Mouse (Mus musculus) stomach, embryonic 16.5 days (tissue): ENCODE measurements at regions not wholly inside any gene's neighbourhood (a gene's known extent, or its start where the extent isn't known, plus 50 kb on each side); places are given as distances from the start of the nearest gene placed in this dataset.

Experiments used
- ATAC-seq: fragments of 200-750 bp; cut with Nextera tagmentation; 2 replicates; pipeline ENCODE4 v1.8.0; 2017; ENCODE audit warnings: moderate number of reproducible peaks, moderate TSS enrichment; ENCODE audit not compliant: insufficient read depth, low FRiP score
- H3K27ac ChIP-seq: fragments of 300-500 bp; sonication (generic); 2 replicates; pipeline ENCODE4 v1.5.1; 2014; ENCODE audit warnings: low read length
- H3K27me3 ChIP-seq: fragments of 300-500 bp; sonication (generic); 2 replicates; pipeline ENCODE4 v1.6.1; 2014; ENCODE audit warnings: low read length, control low read depth, mixed read lengths; ENCODE audit not compliant: control insufficient read depth, insufficient read depth
- H3K36me3 ChIP-seq: fragments of 300-500 bp; sonication (generic); 2 replicates; pipeline ENCODE4 v1.6.1; 2014; ENCODE audit warnings: low read length; ENCODE audit not compliant: control insufficient read depth, insufficient read depth
- H3K4me1 ChIP-seq: fragments of 300-500 bp; sonication (generic); 2 replicates; pipeline ENCODE4 v1.6.1; 2014; ENCODE audit warnings: low read length, control low read depth, mixed read lengths; ENCODE audit not compliant: control insufficient read depth, insufficient read depth
- H3K4me2 ChIP-seq: fragments of 300-500 bp; sonication (generic); 2 replicates; pipeline ENCODE4 v1.6.1; 2014; ENCODE audit warnings: low read depth, low read length, mixed read lengths
- H3K4me3 ChIP-seq: fragments of 300-500 bp; sonication (generic); replicated peaks from 2 replicates; pipeline ENCODE4 v1.5.1; 2014; ENCODE audit warnings: mild to moderate bottlenecking, low read length
- H3K9ac ChIP-seq: fragments of 300-500 bp; sonication (generic); 2 replicates; pipeline ENCODE4 v1.6.1; 2014; ENCODE audit warnings: low read length
- H3K9me3 ChIP-seq: fragments of 300-500 bp; sonication (generic); replicated peaks from 2 replicates; pipeline ENCODE4 v1.6.1; 2016; ENCODE audit warnings: low read length, control low read depth; ENCODE audit not compliant: control insufficient read depth
- WGBS: fragments of 180-500 bp; shearing (Covaris S2); extraction: QIAGEN DNeasy Blood & Tissue Kit; methylation state at CpG from one replicate; pipeline ENCODE4 v1.1.7; 2014; 5-methylcytosine and 5-hydroxymethylcytosine counted together

DNA sequence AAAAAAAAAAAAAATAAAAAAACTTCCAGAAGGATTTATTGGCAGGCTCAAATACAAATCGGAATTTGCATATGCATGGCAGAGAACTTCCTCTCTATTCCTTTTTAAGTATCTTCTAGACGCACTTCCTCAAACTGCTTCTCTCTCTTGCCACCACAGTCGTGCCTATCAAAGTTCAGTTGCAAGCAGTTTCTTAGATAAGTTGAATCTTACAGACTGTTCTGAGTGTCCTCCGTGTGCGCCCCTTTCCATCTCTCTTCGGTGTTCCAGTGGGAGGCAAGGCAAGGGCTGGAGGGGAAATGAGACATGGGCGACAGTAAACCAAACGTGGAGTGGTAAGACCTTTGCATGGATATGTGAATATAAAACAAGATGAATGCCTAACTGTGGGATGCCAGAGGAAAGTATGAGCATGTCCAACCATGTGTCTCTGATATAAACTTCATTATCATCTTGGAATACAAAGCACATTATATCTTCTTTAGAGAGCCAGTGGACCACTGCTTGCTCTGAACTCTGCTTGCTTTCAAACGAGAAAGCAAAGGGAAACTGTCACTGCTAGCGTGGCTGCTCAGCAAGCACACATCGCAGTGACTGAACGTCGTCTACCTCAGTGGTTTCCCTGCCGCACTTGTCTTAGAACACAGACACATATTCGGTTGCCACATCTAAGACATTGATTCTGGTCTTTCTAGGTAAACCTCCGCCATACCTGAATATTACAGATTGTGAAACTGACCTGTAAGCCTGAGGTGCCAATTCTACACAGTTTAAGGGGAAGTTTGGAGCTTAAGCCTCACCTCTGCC is 81.5 kb upstream of the Hmcn1 start:
- Histone ChIP-seq H3K4me3 (no peak overlapping the region), H3K4me2 (peak overlapping the region; percentile 17; the same call in 1 of the 2 replicates), H3K27me3 (no peaks in the 10 kb centered on the region), H3K36me3 (no peaks in the 10 kb centered on the region), H3K27ac (no peak overlapping the region), H3K9ac (no peak overlapping the region), H3K4me1 (no peaks in the 10 kb centered on the region), H3K9me3 (no peaks in the 10 kb centered on the region)
- 84% methylated on average over 16 of the region's 16 CpGs for WGBS
- ATAC-seq: no peak

DNA sequence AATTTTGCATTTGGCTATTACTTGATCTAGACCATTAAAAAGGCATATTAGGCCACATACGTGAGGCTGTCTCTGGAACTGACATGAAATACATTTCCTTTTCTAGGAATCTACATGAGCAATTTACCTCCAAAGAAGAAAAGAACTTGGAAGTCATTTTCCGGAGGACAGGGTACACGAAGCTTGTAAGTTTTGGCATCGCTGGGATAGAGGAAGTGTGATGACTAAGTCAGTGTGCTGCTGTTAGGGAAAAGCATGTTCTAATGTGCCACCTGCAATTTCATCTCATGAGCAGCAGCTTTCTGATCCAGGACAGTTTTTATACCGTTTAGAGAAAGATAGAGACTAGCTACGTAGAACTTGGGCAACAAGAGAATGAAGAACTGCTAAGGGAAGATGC is 82.3 kb upstream of the Hmcn1 start:
- 84% methylated on average over 6 of the region's 6 CpGs for WGBS
- H3K4me1 ChIP-seq: no peaks in the 10 kb centered on the region; the same call in none of the 2 replicates
- no peaks in the 10 kb centered on the region for H3K36me3 ChIP-seq
- H3K4me2 ChIP-seq: no peak overlapping the region
- no peak overlapping the region for H3K27ac ChIP-seq
- H3K9me3 ChIP-seq: no peaks in the 10 kb centered on the region
- no peak overlapping the region for H3K4me3 ChIP-seq
- H3K27me3 ChIP-seq: no peaks in the 10 kb centered on the region
- no peak overlapping the region for H3K9ac ChIP-seq
- ATAC-seq: no peak

DNA sequence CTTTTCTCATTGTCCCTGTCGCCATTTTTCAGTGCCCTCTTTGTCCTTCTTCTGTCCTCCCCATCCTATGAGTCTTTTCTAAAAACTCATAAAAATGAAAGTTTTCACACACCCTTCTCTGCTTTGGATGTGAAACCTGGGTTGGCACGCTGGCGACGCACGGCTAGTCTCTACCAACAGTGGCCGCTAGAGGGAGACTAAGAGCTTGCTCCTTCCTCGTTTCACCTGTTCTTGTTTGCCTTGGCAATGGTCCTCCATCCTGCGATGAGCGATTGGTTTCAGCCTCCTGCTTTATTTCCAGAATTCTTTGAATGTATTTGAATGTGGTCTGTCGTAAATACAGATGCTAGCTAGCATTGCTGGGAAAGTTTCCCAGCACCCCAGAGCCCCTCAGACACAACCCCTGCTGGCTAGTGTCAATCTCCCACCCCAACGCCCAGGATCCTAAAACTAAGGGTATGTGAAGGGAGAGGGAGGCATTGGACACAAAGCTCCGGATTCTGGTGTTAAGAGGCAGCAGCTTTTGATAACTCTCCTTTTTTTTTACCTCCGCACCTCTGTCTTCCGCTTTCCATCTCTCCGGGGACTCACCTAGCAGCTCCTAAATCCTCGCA is 85.8 kb upstream of the Hmcn1 start:
- ATAC-seq: no peak
- Histone ChIP-seq H3K9ac (no peak overlapping the region), H3K27ac (no peak overlapping the region), H3K9me3 (no peaks in the 10 kb centered on the region), H3K4me2 (peak overlapping the region; percentile 9; the same call in 1 of the 2 replicates), H3K4me3 (no peak overlapping the region), H3K4me1 (no peaks in the 10 kb centered on the region; the same call in none of the 2 replicates), H3K27me3 (no peaks in the 10 kb centered on the region), H3K36me3 (no peaks in the 10 kb centered on the region)
- WGBS: 34% methylated on average over 16 of the region's 16 CpGs

DNA sequence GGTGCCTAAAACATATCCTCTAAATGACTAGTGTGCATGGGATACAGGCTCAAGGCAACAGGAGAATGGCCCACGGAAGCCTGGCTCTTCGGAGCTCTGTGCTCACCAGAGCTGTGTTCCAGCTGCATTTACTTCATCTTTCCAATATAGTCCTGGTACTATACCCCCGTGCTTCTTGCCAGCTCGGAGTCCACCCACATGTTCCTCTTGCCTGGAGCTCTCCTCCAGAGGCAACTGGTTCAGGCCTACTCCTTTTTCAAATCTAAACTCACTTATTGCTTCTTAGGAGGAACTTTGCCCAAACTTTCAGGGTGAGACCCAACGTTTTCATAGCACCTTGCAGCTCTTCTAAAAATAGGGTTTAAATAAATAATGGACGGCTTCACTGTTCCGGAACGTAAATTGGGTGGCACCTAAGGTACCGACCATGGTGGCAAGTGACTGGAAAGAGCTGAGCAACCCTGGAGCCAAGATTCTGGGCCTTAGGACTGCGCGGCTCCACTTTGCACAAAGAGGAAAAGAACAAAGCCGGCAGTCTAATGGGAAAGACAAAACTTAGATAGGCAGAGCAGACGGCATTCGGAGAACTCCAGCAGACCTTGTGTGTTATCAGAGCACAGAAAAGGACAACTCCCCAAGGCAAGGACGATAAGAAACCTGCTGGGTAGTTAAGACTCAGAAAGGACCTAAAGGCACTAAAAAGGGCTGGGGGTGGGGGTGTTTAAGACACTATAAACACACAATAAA is 86.6 kb upstream of the Hmcn1 start:
- Histone ChIP-seq H3K9ac (no peak overlapping the region), H3K4me2 (no peak overlapping the region; the same call in 1 of the 2 replicates), H3K4me1 (no peaks in the 10 kb centered on the region; the same call in none of the 2 replicates), H3K27me3 (no peaks in the 10 kb centered on the region), H3K36me3 (no peaks in the 10 kb centered on the region), H3K27ac (no peak overlapping the region), H3K4me3 (no peak overlapping the region), H3K9me3 (no peaks in the 10 kb centered on the region)
- peak; percentile 50 for ATAC-seq
- 69% methylated on average over 15 of the region's 15 CpGs for WGBS

DNA sequence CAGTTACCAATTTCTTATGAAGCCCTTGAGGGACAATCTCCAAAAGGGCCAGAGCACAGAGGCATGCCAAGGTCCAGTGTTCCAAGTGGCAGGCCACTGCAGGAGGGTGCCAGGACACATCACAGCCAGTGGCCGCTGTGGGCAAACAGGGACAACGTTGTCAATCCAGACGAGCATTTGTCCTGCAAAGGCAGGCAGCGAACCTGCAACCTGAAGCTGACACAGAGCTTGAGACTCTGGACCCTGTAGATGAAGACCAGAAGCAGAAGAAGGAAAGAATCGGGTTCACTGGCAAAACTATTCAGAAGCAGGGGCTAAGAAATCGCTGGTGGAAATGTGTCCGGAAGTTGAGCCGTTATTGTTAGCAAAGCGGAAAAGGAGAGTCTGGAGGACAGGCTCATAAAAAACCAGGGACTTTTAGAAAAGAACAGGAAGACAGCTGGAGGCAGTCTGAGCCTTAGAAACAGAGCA is 87.3 kb upstream of the Hmcn1 start:
- Histone ChIP-seq H3K27ac (no peak overlapping the region), H3K9ac (no peak overlapping the region)

DNA sequence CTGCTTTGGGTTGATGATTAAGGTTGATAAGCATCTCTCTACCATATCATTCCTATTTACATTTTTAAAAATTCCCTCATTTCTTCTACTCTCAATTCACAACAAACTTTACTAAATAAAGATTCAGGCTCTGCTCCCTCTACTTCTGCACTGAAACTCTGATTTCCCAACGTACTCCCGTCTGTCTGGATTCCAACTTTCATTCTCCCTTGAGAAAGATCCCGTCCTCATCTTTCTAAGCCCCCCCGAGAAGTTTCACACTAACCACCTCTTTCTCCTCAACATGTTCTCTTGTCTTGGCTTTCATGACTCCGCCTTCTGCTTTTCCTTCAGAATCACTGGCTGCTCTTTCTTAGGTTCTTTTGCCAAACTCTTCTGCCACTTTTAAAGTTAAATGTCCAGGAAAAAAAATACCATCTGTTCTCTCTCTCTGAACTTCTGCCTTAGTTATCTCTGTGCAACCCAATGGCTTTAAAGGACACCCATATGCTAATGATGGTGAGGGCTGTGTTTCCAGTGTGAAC is 89.3 kb upstream of the Hmcn1 start:
- no peak overlapping the region for H3K4me3 ChIP-seq
- H3K4me2 ChIP-seq: no peak overlapping the region
- H3K4me1 ChIP-seq: peaks cover 5% of the 10 kb centered on the region
- no peak for ATAC-seq
- WGBS: 85% methylated on average over 5 of the region's 5 CpGs
- H3K9ac ChIP-seq: no peak overlapping the region
- no peaks in the 10 kb centered on the region for H3K9me3 ChIP-seq
- H3K36me3 ChIP-seq: no peaks in the 10 kb centered on the region
- no peak overlapping the region for H3K27ac ChIP-seq
- no peaks in the 10 kb centered on the region for H3K27me3 ChIP-seq

More for the DNA sequence above, 87.3 kb upstream of the Hmcn1 start:
- Histone ChIP-seq H3K4me2 (no peak overlapping the region), H3K36me3 (no peaks in the 10 kb centered on the region), H3K4me3 (no peak overlapping the region), H3K27me3 (no peaks in the 10 kb centered on the region), H3K9me3 (no peaks in the 10 kb centered on the region), H3K4me1 (no peaks in the 10 kb centered on the region; the same call in none of the 2 replicates)
- WGBS: 55% methylated on average over 9 of the region's 9 CpGs
- no peak for ATAC-seq

DNA sequence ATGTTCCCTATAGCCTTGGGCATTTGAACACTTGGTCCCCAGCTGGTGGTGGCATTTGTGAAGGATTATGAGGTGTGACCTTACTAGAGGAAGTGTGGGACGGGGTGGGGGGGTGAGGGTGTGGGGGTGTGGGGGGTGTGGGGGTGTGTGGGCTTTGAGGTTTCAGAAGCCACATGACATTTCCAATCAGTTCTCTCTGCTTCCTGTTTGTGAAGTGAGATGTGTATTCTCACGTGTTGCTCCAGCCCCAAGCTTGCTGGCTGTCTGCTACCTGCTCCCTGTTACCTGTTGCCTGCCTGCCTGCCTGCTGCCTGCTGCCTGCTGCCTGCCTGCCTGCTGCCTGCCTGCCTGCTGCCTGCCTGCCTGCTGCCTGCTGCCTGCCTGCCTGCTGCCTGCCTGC is 90.6 kb upstream of the Hmcn1 start:
- Histone ChIP-seq H3K36me3 (no peaks in the 10 kb centered on the region), H3K4me2 (no peak overlapping the region), H3K4me3 (no peak overlapping the region), H3K9ac (no peak overlapping the region), H3K27ac (no peak overlapping the region), H3K4me1 (peaks cover 9% of the 10 kb centered on the region), H3K9me3 (no peaks in the 10 kb centered on the region), H3K27me3 (no peaks in the 10 kb centered on the region)
- no peak for ATAC-seq
- 82% methylated on average over 2 of the region's 2 CpGs for WGBS

DNA sequence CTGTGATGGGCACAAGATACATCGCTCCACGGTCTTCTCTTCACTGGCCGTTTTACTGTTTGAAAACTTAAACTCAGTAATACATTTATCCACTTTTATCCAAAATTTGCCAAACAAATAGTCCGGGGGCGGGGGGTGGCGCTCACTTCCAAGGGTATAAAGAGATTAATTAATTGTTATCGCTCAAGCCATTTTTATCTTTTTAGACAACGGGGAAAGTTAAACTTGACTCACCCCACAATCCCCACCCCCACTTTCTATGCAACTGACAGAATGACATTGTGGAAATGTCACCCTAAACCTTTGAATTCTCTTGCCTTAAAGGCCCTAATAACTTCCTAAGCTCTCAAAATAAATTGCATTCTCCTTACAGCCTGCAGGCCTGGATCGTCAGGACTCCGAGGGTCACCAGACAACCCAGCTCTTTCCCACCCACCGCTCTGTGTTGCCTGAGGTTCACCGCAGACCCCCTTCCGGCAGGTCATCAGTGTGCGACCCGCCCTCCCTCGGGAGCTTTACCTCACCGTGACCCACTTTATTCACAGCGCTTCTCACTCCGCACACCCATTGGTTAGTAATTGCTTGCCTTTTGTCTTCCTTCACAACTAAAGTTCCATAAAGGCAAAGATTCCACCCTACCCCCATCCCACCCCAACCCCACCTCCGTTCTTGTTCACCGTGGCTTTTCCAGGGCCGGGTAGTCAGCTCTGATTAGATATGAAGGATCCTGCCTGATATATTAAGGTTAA is 93.0 kb upstream of the Hmcn1 start:
- no peaks in the 10 kb centered on the region for H3K36me3 ChIP-seq
- H3K27ac ChIP-seq: no peak overlapping the region
- peak overlapping the region; percentile 4; the same call in 1 of the 2 replicates for H3K4me2 ChIP-seq
- H3K27me3 ChIP-seq: no peaks in the 10 kb centered on the region
- WGBS: 57% methylated on average over 22 of the region's 22 CpGs
- H3K4me3 ChIP-seq: no peak overlapping the region
- H3K9me3 ChIP-seq: no peaks in the 10 kb centered on the region
- peaks cover 9% of the 10 kb centered on the region; the same call in 1 of the 2 replicates for H3K4me1 ChIP-seq
- no peak for ATAC-seq
- H3K9ac ChIP-seq: no peak overlapping the region
